Mouse (Mus musculus): ENCODE results near the gene Kdm1b. TPM values are rescaled to one million over a fixed set of nuclear protein-coding genes. Genes with fewer than 3 reads are reported as not detected.

Kdm1b gene
- total and polyA plus RNA-seq, 3 experiments, result 9.6 to 12.6 TPM; not detected in 1

DNA sequence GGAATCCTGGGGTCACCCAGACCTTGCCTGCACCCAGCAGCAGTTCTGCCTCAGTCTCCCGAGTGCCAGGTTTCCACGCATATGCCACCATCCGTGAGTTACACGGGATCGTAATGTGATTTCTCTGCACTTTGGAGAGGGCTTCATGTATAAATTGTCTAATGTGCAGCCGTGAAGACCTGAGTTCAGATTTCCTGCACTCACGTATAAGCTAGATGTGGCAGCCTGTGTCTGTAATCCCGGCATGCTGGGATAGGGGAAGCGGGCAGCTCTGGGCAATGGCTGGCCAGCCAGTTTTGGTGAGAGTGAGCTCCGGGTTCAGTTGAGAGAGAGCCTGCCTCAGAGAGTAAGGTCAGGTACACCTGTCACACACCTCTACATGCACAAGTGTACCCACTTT is 23.2 kb downstream of the Kdm1b start:
- Histone ChIP-seq H3K36me3 (ENCODE audit: control insufficient read depth in 1 of 2, insufficient read depth in 2 of 2, low read length in 2 of 2) (no peaks in the 10 kb centered on the region; a peak in 1 of 4 replicates), H3K9me3 (replicated peaks; ENCODE audit: insufficient read depth, low read length) (no peaks in the 10 kb centered on the region), H3K4me1 (ENCODE audit: control insufficient read depth in 1 of 2, insufficient read depth in 2 of 2, low read length in 2 of 2) (no peaks in the 10 kb centered on the region), H3K4me3 (ENCODE audit: control insufficient read depth in 1 of 2, insufficient read depth in 1 of 2, low read depth in 2 of 2, low read length in 2 of 2) (no peak overlapping the region), H3K27ac (ENCODE audit: control insufficient read depth, low read depth, low read length) (no peak overlapping the region), H3K9ac (ENCODE audit: control insufficient read depth, low read depth, low read length, poor library complexity, severe bottlenecking) (no peak overlapping the region), H3K27me3 (ENCODE audit: control insufficient read depth in 1 of 2, insufficient read depth in 2 of 2, low read length in 2 of 2) (no peaks in the 10 kb centered on the region), H3K79me2 (ENCODE audit: control insufficient read depth, insufficient read depth, low read length, poor library complexity) (no peaks in the 10 kb centered on the region)
- DNase-seq (ENCODE audit: low read depth, low spot score), result no peak
- TF ChIP-seq MYB (IDR thresholded peaks at IDR 0.05; ENCODE audit: low read depth, low read length) (no peak), TBP (IDR thresholded peaks at IDR 0.05; ENCODE audit: low read depth, low read length) (no peak), KAT2A (conservative IDR thresholded peaks at IDR 0.05; ENCODE audit: low read depth, low read length) (no peak), NRF1 (IDR thresholded peaks at IDR 0.05; ENCODE audit: insufficient read depth, low read depth, low read length, poor library complexity, severe bottlenecking) (no peak), MXI1 (IDR thresholded peaks at IDR 0.05; ENCODE audit: low read depth, low read length) (no peak), JUND (IDR thresholded peaks at IDR 0.05; ENCODE audit: low read depth, low read length) (no peak), POLR2A (IDR thresholded peaks at IDR 0.05; ENCODE audit: control insufficient read depth in 1 of 2, insufficient read depth in 1 of 2, low read depth in 1 of 2, low read length in 2 of 2, poor library complexity in 1 of 2) (no peak), SIN3A (IDR thresholded peaks at IDR 0.05; ENCODE audit: low read length) (no peak), USF1 (IDR thresholded peaks at IDR 0.05; ENCODE audit: low read depth, low read length) (no peak), ZNF384 (IDR thresholded peaks at IDR 0.05; ENCODE audit: low read depth, low read length) (no peak), HCFC1 (IDR thresholded peaks at IDR 0.05; ENCODE audit: low read depth, low read length) (no peak), CHD1 (IDR thresholded peaks at IDR 0.05; ENCODE audit: low read depth, low read length) (no peak), TCF12 (IDR thresholded peaks at IDR 0.05; ENCODE audit: low read depth, low read length) (no peak)

DNA sequence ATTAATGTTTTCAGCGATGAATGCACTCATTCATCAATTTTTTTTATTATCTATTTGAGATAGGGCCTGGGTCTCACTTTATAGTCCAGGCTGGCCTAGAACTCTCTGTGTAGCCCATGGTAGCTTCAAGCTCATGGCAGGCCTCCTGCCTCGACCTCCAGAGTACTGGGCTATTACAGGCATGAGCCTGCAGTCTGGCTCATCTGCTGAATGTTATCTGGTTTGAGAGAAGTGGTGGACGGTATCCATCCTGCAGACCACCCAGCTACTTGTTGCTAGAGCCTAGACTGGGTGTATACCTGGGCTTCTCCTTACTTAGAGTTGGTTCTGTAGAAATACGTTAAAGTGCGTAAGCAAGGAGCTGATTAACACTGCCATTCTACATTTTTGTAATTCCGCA is 23.7 kb downstream of the Kdm1b start:
- no peaks in the 10 kb centered on the region for H3K9me3 ChIP-seq (replicated peaks; ENCODE audit: insufficient read depth, low read length)
- H3K27ac ChIP-seq (ENCODE audit: control insufficient read depth, low read depth, low read length), result no peak overlapping the region
- DNase-seq (ENCODE audit: low read depth, low spot score), result no peak
- no peaks in the 10 kb centered on the region; a peak in 1 of 4 replicates for H3K36me3 ChIP-seq (ENCODE audit: control insufficient read depth in 1 of 2, insufficient read depth in 2 of 2, low read length in 2 of 2)
- H3K27me3 ChIP-seq (ENCODE audit: control insufficient read depth in 1 of 2, insufficient read depth in 2 of 2, low read length in 2 of 2), result no peaks in the 10 kb centered on the region
- H3K4me1 ChIP-seq (ENCODE audit: control insufficient read depth in 1 of 2, insufficient read depth in 2 of 2, low read length in 2 of 2), result no peaks in the 10 kb centered on the region
- TF ChIP-seq GABPA (IDR thresholded peaks at IDR 0.05; ENCODE audit: low read depth, low read length) (no peak), MAFK (IDR thresholded peaks at IDR 0.05; ENCODE audit: borderline replicate concordance, low read depth, low read length) (no peak), KAT2A (conservative IDR thresholded peaks at IDR 0.05; ENCODE audit: low read depth, low read length) (no peak), EP300 (IDR thresholded peaks at IDR 0.05; ENCODE audit: low read depth in 1 of 2, low read length in 2 of 2) (no peak), USF2 (IDR thresholded peaks at IDR 0.05; ENCODE audit: borderline replicate concordance in 1 of 2, insufficient read depth in 1 of 2, low read depth in 1 of 2, low read length in 2 of 2) (no peak), ZNF384 (IDR thresholded peaks at IDR 0.05; ENCODE audit: low read depth, low read length) (no peak), CHD1 (IDR thresholded peaks at IDR 0.05; ENCODE audit: low read depth, low read length) (no peak), UBTF (IDR thresholded peaks at IDR 0.05; ENCODE audit: borderline replicate concordance, insufficient read depth, low read depth, low read length) (no peak), MYB (IDR thresholded peaks at IDR 0.05; ENCODE audit: low read depth, low read length) (no peak), CTCF (IDR thresholded peaks at IDR 0.05 in 2 of 3, conservative IDR thresholded peaks at IDR 0.05 in 1 of 3; ENCODE audit: control insufficient read depth in 1 of 3, insufficient read depth in 1 of 3, low read depth in 2 of 3, low read length in 3 of 3, poor library complexity in 1 of 3, severe bottlenecking in 1 of 3) (no peak)
- H3K79me2 ChIP-seq (ENCODE audit: control insufficient read depth, insufficient read depth, low read length, poor library complexity), result no peaks in the 10 kb centered on the region
- no peak overlapping the region for H3K4me3 ChIP-seq (ENCODE audit: control insufficient read depth in 1 of 2, insufficient read depth in 1 of 2, low read depth in 2 of 2, low read length in 2 of 2)
- H3K9ac ChIP-seq (ENCODE audit: control insufficient read depth, low read depth, low read length, poor library complexity, severe bottlenecking), result no peak overlapping the region
